Mouse (Mus musculus) WW6 (cell line): ENCODE measurements around the gene Pgrmc2.

Experiments
- DNase-seq: peaks from one replicate; pipeline ENCODE4 v3.0.0-alpha.2; 2013; ENCODE audit warnings: low read depth, low spot score

Pgrmc2 gene

DNA sequence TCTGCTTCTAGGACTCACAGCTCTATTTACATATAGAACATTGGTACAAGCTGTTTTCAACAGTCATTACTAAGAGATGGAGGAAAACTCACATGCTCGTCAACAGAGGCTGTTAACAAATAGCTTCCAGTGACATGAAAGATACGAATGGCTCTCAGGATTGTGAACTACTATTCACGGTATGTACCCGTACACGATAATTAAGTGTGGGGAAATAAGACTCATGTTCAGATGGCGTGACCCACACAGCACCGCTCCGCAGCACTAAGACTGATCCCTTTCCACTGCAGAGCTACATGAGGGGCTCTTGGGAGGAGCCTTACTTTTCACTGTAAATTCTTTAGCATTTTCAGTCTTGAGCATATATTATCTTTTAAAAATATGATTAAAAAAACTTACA, 7.5 kb downstream of the Pgrmc2 start:
- no peak for DNase-seq

DNA sequence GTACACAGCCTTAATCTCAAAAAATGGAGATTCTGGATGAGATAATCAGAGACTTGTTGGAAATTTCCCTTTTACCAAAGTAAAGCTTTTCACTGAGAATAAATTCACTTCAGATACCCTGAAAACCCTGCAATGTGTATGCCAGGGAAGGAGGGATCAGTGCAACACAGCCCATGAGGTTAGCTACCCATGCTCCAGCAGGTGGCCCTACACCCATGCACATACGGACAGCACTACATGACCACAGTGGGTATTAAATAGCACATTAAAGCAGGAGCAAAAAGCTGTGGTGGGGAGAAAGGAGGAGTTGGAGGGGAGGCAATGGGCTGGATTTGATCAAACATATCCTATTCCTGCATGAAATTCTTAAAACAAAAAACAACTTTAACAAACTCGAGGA, 12.3 kb downstream of the Pgrmc2 start:
- DNase-seq = no peak

DNA sequence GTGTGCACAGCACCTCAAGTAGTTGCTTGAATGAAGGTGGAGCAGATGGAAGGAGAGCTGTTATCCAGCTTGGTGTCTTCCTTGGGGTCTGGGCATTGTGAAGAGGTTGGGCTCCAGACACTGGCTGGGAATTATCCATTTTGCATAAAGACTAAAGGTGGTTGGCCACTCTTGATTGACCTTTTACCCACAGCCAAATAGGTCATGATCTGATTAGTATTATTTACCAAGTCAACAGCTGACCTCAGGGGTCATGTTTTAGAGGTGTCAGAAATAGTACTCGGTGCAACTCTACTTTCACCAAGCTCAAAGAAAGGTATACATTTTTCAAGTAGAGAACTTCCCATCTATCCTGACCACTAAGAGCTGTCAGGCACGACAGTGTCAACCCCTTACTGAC, 17.5 kb downstream of the Pgrmc2 start:
- no peak for DNase-seq

DNA sequence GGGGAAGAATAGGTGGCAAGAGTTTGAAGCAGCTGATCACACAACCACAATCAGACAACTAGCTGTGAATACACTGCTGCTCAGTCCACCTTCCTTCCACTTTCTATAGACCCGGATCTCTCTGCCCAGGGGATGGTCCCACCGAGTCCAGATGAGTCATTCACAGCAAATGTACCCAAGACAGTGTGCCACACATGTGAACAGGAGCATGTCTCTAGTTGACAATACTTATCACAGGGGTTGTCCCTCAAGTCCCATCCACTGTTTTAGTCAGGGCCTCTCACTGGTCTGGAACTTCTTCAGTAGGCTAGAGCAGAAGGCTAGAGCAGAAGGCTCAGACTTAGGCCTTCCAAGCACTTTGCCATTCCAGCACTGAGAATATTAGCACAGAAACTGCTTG, 20.1 kb downstream of the Pgrmc2 start:
- no peak for DNase-seq

DNA sequence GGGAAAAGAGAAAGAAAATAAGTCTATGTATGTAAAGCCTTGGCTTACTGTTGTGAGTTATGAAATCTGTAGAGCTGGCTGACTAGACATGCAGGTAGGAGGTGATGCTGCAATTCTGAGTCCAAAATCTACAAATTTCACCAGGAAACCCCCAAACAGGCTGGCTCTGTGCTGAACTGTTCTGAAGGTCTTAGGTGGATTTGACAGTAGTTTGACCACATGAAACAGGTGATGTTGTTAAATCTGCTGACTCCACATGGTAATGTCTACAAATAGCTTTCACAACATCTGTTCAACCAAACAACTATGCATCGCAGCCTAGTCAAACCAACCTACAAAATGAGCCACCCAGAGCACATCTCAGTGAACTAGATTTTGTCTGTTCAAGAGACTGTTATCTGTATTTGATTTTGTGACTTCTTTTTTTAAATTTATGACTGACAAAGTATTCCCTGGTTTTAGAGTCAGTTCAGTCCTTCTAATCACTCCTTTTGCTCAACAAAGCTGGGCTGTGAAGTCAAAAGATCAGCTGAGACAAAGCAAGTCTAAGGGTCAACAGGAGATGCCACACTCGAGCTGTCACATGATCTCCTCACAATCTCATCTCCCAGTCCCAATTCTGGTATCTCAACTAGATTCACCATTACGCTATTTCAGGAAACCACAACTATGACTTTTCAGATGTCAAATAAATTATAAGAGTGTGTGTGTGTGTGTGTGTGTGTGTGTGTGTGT, 20.8 kb downstream of the Pgrmc2 start:
- no peak for DNase-seq

DNA sequence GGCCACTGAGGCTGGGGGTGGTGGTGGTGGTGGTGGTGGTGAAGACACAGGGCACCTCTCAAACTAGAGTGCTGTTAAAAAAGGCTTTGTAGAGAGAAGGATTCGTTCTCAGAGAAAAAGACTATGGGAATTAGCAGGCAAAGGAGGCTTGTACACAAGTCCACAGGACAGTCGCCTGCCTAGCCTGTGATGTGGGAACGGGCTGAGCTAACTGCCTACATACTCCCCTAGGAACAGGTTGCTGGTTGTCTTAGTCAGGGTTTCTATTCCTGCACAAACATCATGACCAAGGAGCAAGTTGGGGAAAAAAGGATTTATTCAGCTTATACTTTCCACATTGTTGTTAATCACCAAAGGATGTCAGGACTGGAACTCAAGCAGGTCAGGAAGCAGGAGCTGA, 23.6 kb downstream of the Pgrmc2 start:
- no peak for DNase-seq

DNA sequence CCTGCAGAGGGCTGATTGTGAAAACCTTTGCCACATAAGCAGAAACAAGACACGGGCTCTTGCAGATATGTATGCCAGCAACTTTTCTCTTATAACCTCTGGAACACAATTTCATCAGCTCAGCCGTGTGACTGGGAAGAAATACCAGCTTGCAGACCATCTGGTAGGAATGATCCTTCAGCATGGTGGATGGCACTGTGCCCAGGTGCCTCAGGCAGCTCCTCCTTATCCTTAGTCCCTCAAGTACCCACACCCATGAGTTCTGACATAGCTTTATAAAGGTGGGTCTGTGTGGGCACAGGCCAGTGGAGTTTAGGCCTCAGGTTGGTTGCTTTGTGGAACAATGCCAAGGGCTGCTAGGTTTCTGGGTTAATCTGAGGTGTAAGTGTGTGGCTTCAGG, 24.5 kb downstream of the Pgrmc2 start:
- no peak for DNase-seq

DNA sequence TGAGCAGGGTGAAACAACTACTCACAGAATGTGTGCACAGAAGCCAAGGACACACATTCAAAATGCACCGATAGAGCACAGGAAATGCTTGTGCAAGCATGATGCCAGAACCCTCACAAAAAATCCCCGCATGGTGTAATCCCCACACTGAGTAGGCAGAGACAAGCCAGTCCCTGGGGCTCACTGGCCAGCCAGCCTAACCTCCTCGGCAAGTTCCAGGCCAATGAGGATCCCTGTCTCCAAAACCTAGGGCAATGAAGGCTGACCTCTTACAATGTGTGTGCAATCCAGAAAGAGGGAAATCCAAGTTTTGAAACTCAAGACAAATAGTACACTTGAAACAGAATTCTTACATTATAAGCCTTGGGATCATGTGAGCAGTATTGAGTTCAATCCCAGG, 29.5 kb downstream of the Pgrmc2 start:
- no peak for DNase-seq

DNA sequence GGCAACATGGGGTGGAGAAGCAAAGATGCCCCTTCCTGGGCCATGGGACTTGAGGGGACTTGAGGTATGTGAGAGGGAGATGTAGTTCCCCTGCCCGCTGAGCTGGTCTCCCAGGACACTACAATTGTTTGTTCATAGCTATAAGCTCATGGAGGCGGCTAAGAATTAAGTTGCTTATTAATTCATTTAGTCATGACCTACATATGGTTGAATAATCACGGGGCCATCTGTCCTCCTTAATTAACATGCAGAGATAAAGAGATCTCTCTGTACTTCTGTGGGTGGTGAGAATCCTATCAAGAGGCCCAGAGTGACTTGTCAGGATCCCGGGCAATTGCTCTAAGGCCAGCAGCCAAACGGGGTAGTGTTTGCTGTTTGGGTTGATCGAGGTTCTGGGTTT, 35.0 kb downstream of the Pgrmc2 start:
- no peak for DNase-seq

DNA sequence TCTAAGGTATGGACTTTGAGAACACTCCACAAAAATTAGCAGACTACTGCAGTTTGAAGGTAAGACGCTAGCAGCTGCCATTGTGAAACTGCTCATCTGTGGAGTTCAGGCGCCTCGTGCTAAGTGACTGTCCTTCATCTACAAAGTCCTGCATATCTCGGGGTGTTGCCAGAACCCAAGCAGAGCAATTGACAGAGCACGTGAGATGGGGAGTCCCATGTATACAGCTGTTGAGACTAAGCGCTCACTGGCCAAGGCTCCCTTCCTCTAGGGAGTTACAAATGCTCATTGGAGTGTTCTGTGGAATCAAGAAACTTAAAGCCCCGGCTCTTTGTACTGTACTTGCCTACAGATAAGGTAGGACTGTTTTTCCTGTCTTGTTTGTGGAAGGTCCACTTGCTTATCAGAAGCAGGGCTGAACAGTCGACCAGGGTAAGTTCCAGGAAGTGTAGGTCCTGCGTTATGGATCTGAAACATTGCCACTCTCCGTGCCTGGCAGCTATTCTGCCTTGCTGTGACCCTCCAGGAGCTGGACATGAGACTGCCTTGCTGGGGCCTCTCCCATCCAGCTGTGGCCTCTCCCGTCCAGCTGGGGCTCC, 39.0 kb downstream of the Pgrmc2 start:
- no peak for DNase-seq

DNA sequence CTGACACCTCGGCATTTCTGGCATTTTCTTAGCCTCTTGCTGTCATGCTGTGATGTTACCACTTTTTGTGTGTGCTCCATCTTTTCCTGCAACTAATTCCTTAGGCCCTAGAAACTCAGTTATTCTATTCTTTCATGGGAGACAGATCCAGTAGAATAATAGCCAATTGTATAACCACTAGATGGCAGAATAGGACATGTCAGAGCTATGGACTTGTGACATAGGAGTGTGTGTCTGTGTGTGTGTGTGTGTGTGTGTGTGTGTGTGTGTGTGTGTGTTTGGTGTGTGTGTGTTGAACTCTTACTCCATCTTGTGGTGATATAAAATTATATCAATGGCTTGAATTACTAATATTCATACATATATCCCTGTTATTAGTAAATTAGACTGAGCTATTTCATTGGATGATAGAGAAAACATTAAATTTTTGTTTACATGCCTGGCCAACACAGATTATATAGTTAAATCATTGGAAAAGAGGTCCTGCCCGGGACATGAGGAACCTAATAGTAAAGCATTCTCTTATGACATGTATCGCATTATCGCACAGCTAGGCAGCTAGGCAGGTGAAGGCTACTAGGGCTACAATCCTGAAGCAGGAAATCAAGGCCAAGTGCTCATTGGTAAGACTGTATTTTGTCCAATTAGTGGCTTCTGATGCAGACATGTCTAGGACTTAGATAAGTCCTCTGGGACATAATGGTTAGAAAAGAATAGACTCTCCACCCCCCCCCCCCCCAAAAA, 40.5 kb downstream of the Pgrmc2 start:
- DNase-seq = no peak

DNA sequence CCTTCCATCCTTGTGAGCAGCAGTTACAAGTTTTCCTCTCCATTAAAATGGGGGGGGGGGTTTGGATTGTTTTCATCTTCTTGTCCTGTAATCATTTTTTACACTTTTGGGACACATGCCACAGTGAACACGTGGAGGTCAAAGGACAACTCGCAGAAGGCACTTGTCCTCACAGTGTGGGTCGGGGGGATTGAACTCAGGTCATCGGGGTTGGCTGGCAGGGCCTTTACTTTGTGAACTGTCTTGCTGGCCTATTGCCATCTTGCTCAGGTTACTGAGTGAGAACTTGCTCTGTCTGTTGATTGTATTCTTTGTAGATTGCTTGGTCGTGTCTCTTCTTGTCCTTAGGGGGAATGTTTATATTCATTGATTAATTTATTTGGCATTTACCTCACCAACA, 41.6 kb downstream of the Pgrmc2 start:
- no peak for DNase-seq

DNA sequence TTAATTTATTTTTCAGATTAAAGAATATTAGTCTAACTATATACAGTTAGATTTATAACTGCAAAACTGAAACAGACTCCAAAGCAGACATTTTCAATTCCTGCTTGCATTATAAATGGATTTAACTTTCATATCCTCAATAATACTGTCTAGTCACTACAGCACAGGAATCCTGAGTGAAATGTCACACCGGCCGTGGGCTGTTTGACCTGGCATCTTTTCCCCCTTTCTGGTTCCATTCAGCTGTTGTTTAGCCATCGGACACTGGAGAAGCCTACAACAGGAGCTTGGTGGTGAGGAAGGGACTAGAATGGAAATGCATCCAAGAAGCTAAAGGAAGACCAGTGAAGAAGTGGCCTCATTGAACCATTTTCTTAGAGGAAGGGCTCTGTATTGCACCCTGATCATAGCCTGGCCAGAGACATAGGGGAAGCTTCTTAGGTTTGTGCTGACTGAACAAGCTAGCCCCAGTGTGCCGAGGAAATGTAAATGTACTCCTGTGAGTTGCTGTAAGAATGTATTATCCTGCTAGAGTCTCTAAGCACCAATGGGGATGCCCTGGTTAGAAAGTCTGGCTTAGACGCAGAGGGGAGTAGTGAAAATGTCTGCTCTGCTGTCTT, 44.4 kb downstream of the Pgrmc2 start:
- DNase-seq = no peak

DNA sequence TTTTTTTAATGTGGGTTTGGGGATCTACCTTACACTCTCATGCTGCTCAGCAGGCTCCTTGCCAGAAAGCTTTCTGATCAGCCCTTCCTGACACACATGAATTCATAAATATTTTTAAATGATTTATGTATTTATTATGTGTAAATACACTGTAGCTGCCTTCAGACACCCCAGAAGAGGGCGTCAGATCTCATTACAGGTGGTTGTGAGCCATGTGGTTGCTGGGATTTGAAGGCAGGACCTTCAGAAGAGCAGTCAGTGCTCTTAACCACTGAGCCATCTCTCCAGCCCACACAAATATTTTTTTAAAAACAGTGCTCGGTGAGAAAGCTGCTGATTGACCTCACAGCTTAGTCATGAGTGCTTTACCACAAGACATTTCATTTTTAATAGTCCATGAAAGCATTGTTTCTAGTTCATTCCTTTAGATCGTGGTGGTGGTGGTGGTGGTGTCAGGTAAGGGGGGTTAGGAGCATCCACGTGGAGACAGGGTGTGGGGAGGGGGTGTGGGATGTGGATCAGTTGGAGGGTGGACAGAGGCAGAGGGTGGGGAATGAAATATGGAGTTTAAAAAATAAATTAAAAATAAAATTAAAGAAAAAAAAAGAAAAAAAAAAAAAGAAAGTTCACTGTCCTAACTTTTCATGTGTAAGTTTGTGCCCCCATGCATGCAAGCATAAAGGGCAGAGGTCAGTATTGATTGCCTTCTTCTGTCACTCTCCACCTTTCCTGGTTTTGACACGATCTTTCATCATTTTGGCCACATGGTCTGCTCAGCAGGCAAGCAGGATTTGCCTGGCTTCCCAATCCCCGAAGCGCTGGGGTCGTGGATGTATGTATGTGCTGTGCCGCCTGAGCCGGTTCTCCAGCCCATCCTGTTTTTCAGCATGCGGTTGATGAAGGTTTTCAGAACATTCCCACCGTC, 51.3 kb downstream of the Pgrmc2 start:
- no peak for DNase-seq

DNA sequence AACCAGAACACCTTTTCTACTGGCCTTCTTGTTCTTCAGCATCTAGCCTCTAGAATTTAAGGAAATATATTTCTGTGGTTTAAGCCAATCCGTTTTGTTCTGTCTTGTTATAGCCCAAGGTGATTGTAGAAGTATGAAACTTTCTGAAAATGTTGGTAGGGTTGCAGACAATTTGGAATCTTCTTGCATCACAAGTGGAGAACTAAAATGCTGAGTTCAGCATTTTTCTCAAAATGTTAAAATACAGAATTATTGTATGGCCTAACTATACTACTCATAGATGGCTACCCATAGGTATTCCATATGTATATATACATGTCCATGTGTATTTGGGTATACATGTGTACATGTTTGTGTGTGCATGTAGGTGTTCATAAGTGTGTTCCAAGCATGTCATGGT, 52.1 kb downstream of the Pgrmc2 start:
- no peak for DNase-seq

DNA sequence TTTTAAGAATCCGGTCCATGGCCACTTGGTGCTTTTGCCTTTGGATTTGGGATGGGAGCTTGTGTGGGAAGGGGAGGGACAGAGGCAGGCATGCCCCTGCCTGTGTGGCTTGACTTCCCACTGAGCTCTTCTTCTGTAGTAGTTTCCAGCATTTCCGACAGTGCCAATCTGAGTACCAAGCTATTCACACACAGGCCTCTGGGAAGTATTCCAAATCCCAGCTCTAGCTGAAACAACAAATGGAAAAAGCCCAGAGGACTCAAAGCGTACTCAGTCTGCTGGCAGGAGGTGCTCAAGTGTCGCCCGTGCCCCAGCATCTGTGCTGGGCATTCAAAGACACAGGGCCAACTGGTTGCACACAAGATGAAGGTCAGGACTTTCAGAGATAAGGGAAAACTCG, 60.9 kb downstream of the Pgrmc2 start:
- no peak for DNase-seq

DNA sequence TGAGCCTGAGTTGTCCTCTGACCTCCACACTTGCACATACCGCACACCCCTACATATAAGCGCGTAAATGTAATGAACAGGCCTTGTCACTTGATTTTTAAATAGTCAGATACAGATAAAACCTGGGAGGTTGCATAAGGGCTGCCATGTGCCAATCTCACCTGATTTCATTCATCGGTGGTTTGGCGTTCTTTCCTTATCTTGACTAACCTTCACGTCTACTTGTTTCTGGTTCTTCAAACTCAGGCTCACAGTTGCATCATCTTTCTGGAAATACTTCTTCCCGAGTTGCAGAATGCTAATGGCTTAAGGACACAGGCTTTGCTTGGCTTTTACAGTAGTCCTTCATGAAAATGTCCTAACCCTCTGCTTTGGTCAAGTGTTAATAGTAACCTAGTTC, 62.2 kb downstream of the Pgrmc2 start:
- DNase-seq = no peak

DNA sequence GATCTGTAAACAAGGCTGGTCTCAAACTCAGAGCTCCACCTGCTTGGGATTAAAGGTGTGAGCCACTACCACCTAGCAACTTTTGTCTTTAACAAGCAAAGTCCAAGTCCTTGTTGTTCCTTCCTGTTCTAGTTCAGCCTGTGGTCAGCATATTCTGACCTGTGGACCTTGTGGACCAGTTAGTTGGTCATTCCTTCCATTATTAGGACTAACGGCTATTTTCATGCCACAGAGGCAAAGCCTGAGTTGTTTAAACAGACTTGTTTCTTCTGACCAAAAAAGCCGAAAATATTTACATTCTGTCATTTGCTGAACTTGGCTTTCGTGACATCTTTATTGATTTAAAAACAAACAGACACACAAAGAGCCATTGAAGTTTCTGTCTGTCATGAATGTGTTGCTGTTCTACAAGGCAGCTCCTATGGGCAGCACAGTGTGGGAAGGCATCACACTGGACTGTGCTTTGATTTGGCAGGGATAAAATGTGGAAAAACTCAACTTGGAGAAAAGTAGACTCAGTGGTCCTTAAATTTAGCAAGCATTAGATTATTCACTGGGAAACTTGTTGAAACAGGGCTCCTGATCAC, 64.7 kb downstream of the Pgrmc2 start:
- no peak for DNase-seq
